Mouse (Mus musculus) lung, postnatal 0 days (tissue): ENCODE data around the gene Zfp746.

Source experiments
- CTCF ChIP-seq: IDR thresholded peaks from 2 replicates; pipeline ENCODE4 v1.5.1; 2016; ENCODE audit warnings: antibody characterized with exemption, mild to moderate bottlenecking
- EP300 ChIP-seq: IDR thresholded peaks from 2 replicates; pipeline ENCODE4 v1.6.1; 2016; ENCODE audit warnings: antibody characterized with exemption, mild to moderate bottlenecking, control low read depth

- TF ChIP-seq CTCF (no peak), EP300 (no peak)
These were observed 26.0 kb downstream of the Zfp746 start for GRCm38 (mm10) chr6:48060421-48060820.
